ENCODE assay signal across 11 mouse cellular contexts in the genomic region with DNA sequence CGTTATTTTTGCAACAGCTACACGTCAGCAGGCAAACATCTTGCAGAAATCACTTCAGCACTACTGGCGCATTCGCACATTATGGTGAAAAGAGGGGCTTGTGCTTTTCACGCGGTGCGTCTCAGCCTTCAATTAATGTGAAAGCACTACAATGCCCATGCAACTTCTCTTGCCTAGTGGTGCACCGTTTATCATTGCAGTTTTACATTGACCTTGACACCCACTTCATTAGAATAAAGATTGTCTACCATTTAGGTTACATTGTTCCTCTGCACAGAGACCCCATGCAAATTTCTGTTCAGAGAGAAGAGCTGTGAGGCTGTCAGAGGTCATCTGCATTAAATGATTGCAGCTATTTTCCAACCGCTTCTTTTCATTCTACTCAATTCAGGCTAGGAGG.
A peak's percentile ranks its signal among the peaks of the same experiment; 100 is the strongest.
DNase-seq lines count a peak whose midpoint lies in the region; ATAC-seq and TF ChIP-seq lines count a peak whose summit lies in the region.
"Had no signal": no experiment of that assay in that cellular context is flagged by ENCODE, and none has a peak within 500 bp of the region (broad histone marks: within the 10 kb centered on the region; RNA-seq: fewer than 3 reads in every experiment).

No protein-coding gene starts in this region.

- peak overlapping the region; percentile 87 for H3K27ac ChIP-seq in forebrain, embryonic 10.5 days
- H3K27ac ChIP-seq in hindbrain, embryonic 15.5 days (replicated peaks): 0 out of 2 replicates have a peak overlapping the region, but pooled peaks have one; percentile 5
- no peak overlapping the region for H3K27ac ChIP-seq in neural tube, embryonic 12.5 days
- no peak overlapping the region for H3K27ac ChIP-seq in intestine, embryonic 15.5 days

- TF ChIP-seq CTCF in brain, embryonic 14.5 days (IDR thresholded peaks at IDR 0.05; ENCODE audit: borderline replicate concordance, extremely low read depth, insufficient read depth, insufficient read length): no peak

- H3K9me3 ChIP-seq in forebrain, embryonic 10.5 days: no peaks in the 10 kb centered on the region
- no peaks in the 10 kb centered on the region for H3K9me3 ChIP-seq in hindbrain, embryonic 15.5 days
- H3K9me3 ChIP-seq in neural tube, embryonic 12.5 days: no peaks in the 10 kb centered on the region
- no peaks in the 10 kb centered on the region for H3K9me3 ChIP-seq in intestine, embryonic 15.5 days

- no peak overlapping the region for H3K9ac ChIP-seq in hindbrain, embryonic 15.5 days
- no peak overlapping the region for H3K9ac ChIP-seq in neural tube, embryonic 12.5 days
- H3K9ac ChIP-seq in intestine, embryonic 15.5 days: no peak overlapping the region

- H3K27me3 ChIP-seq in forebrain, embryonic 10.5 days (ENCODE audit: poor library complexity, severe bottlenecking): no peaks in the 10 kb centered on the region
- no peaks in the 10 kb centered on the region for H3K27me3 ChIP-seq in hindbrain, embryonic 15.5 days
- no peaks in the 10 kb centered on the region for H3K27me3 ChIP-seq in neural tube, embryonic 12.5 days (replicated peaks)
- no peaks in the 10 kb centered on the region for H3K27me3 ChIP-seq in intestine, embryonic 15.5 days (replicated peaks)

- no peak for ATAC-seq in hindbrain, embryonic 15.5 days (ENCODE audit: low FRiP score, low read depth)
- ATAC-seq in neural tube, embryonic 12.5 days (ENCODE audit: low FRiP score, low read depth): peak; percentile 38; the same call in 1 of the 2 replicates
- no peak for ATAC-seq in erythroid progenitor cell, adult 5-6 weeks (replicated peaks; ENCODE audit: low FRiP score, poor library complexity, severe bottlenecking)
- ATAC-seq in intestine, embryonic 15.5 days: no peak
- ATAC-seq: activated CD4-positive, CD25-positive, alpha-beta regulatory T cell, adult 4 months; intestine, embryonic 16.5 days had no signal

- peak; percentile 87 for DNase-seq in brain, embryonic 14.5 days (ENCODE audit: low read depth)
- DNase-seq in forebrain, embryonic 10.5 days (ENCODE audit: extremely low spot score, low spot score): peak; percentile 38
- no peak for DNase-seq in adrenal gland, adult 18-20 months (ENCODE audit: low spot score in 2 of 2)
- DNase-seq: cerebellum, postnatal 10 days; gastrocnemius, postnatal 14 days had no signal

- H3K4me3 ChIP-seq in forebrain, embryonic 10.5 days: peak overlapping the region; percentile 5; the same call in 1 of the 2 replicates
- no peak overlapping the region for H3K4me3 ChIP-seq in hindbrain, embryonic 15.5 days
- H3K4me3 ChIP-seq in neural tube, embryonic 12.5 days: no peak overlapping the region
- H3K4me3 ChIP-seq in intestine, embryonic 15.5 days (replicated peaks): no peak overlapping the region

- 31% methylated on average over 9 of the region's 9 CpGs for WGBS in forebrain, embryonic 10.5 days
- WGBS in hindbrain, embryonic 15.5 days: 16% methylated on average over 9 of the region's 9 CpGs
- WGBS in neural tube, embryonic 12.5 days: 11% methylated on average over 9 of the region's 9 CpGs
- WGBS in intestine, embryonic 15.5 days: 72% methylated on average over 9 of the region's 9 CpGs

- no peak for TF ChIP-seq POLR2A in brain, embryonic 14.5 days (IDR thresholded peaks at IDR 0.05; ENCODE audit: borderline replicate concordance, extremely low read depth, insufficient read depth, insufficient read length, poor library complexity, severe bottlenecking)

- H3K4me2 ChIP-seq in hindbrain, embryonic 15.5 days: peak overlapping the region; percentile 1; the same call in 1 of the 2 replicates
- peak overlapping the region; percentile 40; the same call in 1 of the 2 replicates for H3K4me2 ChIP-seq in neural tube, embryonic 12.5 days (replicated peaks)
- H3K4me2 ChIP-seq in intestine, embryonic 15.5 days (replicated peaks): no peak overlapping the region

- H3K36me3 ChIP-seq in forebrain, embryonic 10.5 days (replicated peaks): no peaks in the 10 kb centered on the region
- no peaks in the 10 kb centered on the region for H3K36me3 ChIP-seq in hindbrain, embryonic 15.5 days
- no peaks in the 10 kb centered on the region for H3K36me3 ChIP-seq in neural tube, embryonic 12.5 days
- no peaks in the 10 kb centered on the region for H3K36me3 ChIP-seq in intestine, embryonic 15.5 days

- H3K4me1 ChIP-seq in forebrain, embryonic 10.5 days: peaks cover 91% of the 10 kb centered on the region
- H3K4me1 ChIP-seq in hindbrain, embryonic 15.5 days (replicated peaks): peaks cover 44% of the 10 kb centered on the region
- H3K4me1 ChIP-seq in neural tube, embryonic 12.5 days: peaks cover 53% of the 10 kb centered on the region
- no peaks in the 10 kb centered on the region for H3K4me1 ChIP-seq in intestine, embryonic 15.5 days (replicated peaks)

Comparison
In these comparisons a context has a peak if more than half of its experiments do, and no peak if none do; other contexts are left out.
1. DNase-seq: peak in brain, embryonic 14.5 days (single experiment) and forebrain, embryonic 10.5 days (single experiment); none in adrenal gland, adult 18-20 months (0 of 2).
2. H3K27ac ChIP-seq: peak in forebrain, embryonic 10.5 days (single experiment) and hindbrain, embryonic 15.5 days (single experiment); none in neural tube, embryonic 12.5 days (single experiment) and intestine, embryonic 15.5 days (single experiment).